Mouse (Mus musculus): ENCODE measurements around the gene Exoc4. TPM values are rescaled to one million over a fixed set of nuclear protein-coding genes. Genes with fewer than 3 reads are reported as not detected.

Exoc4 gene
- 80.9 and 81.8 TPM in 2 replicates for total RNA-seq (2017)

GRCm38 (mm10) chr6:33248894-33249758 lies at the start of gene Exoc4:
Exoc4 (plus strand) TSS chr6:33249085.
- ATAC-seq (replicated peaks in 1 of 2; ENCODE audit: insufficient read depth in 1 of 2, low FRiP score in 2 of 2, low TSS enrichment in 1 of 2, low read depth in 1 of 2, poor library complexity in 2 of 2, severe bottlenecking in 2 of 2), result peak; percentile 100

DNA sequence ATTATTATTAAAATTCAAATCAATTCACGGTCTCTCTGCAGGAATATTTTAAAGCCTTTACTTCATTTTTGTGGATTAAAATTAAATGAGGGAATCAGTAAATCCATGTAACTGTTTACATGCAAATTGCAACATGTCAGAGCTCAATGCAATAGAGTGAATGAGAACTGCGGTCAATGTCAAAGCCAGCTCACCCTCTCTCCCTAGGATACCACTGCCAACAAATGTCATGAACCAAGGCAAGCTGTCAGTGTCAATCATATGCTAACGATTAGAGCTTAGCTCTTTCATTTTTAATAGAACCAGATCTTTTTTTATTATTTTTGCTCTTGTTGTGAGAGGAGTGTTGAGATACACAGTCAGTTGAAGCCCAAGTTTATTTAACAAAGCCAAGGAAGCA lies 30.1 kb upstream of the Exoc4 start:
- no peak for ATAC-seq (replicated peaks in 1 of 2; ENCODE audit: insufficient read depth in 1 of 2, low FRiP score in 2 of 2, low TSS enrichment in 1 of 2, low read depth in 1 of 2, poor library complexity in 2 of 2, severe bottlenecking in 2 of 2)

DNA sequence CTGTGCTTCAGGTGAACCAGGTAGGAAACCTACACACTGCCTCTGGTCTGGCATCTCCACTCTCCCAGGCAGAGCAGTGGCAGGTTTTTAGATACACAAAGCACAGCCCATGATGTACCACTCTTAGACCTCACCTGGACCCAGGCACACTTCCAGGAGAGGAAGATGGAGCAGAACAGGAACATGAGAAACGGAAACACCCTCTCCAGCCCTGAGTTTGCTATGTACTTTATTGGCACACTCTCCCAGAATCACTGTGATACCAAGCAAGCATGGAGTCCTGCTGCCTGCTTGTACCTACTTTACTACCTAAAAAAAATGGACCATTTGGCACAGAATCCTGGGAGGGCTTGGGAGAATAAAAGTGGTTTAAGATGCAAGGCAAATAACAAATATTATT lies 22.2 kb upstream of the Exoc4 start:
- ATAC-seq (replicated peaks in 1 of 2; ENCODE audit: insufficient read depth in 1 of 2, low FRiP score in 2 of 2, low TSS enrichment in 1 of 2, low read depth in 1 of 2, poor library complexity in 2 of 2, severe bottlenecking in 2 of 2), result no peak

DNA sequence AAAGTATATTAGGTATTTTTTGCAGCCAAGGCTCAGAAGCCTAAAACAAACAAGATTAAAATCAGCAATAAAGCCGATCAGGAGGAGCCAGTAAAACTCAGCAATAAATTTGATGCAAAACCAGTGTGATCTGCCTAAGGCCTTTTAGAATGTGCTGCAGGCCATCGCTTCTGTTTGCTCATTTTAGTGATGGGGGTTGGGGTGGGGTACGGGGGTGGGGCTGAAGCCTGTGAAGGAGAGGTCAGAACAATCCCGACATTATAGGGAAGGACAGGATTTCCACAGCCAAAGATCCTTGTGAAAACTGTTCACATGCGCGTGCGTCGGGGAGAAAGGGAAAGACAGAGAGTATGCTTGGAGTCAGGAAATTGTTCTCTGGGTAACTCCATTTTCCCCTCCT lies 21.5 kb upstream of the Exoc4 start:
- no peak for ATAC-seq (replicated peaks in 1 of 2; ENCODE audit: insufficient read depth in 1 of 2, low FRiP score in 2 of 2, low TSS enrichment in 1 of 2, low read depth in 1 of 2, poor library complexity in 2 of 2, severe bottlenecking in 2 of 2)

- ATAC-seq (replicated peaks in 1 of 2; ENCODE audit: insufficient read depth in 1 of 2, low FRiP score in 2 of 2, low TSS enrichment in 1 of 2, low read depth in 1 of 2, poor library complexity in 2 of 2, severe bottlenecking in 2 of 2), result no peak
Observed at GRCm38 (mm10) chr6:33241250-33241649, 7.6 kb upstream of the Exoc4 start.

DNA sequence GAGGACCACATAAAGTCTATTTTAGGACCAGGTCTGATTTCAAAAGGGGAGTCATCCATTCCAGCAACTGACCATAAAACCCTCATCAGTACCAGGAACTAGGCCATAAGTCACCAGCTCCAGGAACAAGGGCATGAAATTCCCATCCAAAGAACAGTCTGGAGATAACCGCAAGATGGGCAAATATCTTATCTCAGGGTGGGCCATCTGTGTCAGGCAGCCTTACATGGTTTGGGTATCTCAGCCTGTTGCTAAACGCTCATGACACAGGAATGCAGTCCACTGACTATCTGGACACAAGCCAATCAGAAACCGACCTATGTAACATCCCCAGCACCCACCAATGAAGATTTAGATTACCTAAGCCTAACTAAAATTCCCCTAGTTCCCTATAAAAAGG lies 4.3 kb upstream of the Exoc4 start:
- ATAC-seq (replicated peaks in 1 of 2; ENCODE audit: insufficient read depth in 1 of 2, low FRiP score in 2 of 2, low TSS enrichment in 1 of 2, low read depth in 1 of 2, poor library complexity in 2 of 2, severe bottlenecking in 2 of 2), result no peak

- no peak for ATAC-seq (replicated peaks in 1 of 2; ENCODE audit: insufficient read depth in 1 of 2, low FRiP score in 2 of 2, low TSS enrichment in 1 of 2, low read depth in 1 of 2, poor library complexity in 2 of 2, severe bottlenecking in 2 of 2)
Observed at GRCm38 (mm10) chr6:33247146-33247545, 1.7 kb upstream of the Exoc4 start.

- no peak for ATAC-seq (replicated peaks in 1 of 2; ENCODE audit: insufficient read depth in 1 of 2, low FRiP score in 2 of 2, low TSS enrichment in 1 of 2, low read depth in 1 of 2, poor library complexity in 2 of 2, severe bottlenecking in 2 of 2)
Observed at GRCm38 (mm10) chr6:33247576-33248355, 1.1 kb upstream of the Exoc4 start.

- ATAC-seq (replicated peaks in 1 of 2; ENCODE audit: insufficient read depth in 1 of 2, low FRiP score in 2 of 2, low TSS enrichment in 1 of 2, low read depth in 1 of 2, poor library complexity in 2 of 2, severe bottlenecking in 2 of 2), result no peak
Observed at GRCm38 (mm10) chr6:33256638-33257037, 7.8 kb downstream of the Exoc4 start.

- ATAC-seq (replicated peaks in 1 of 2; ENCODE audit: insufficient read depth in 1 of 2, low FRiP score in 2 of 2, low TSS enrichment in 1 of 2, low read depth in 1 of 2, poor library complexity in 2 of 2, severe bottlenecking in 2 of 2), result no peak
Observed at GRCm38 (mm10) chr6:33257076-33257789, 8.3 kb downstream of the Exoc4 start.

- no peak for ATAC-seq (replicated peaks in 1 of 2; ENCODE audit: insufficient read depth in 1 of 2, low FRiP score in 2 of 2, low TSS enrichment in 1 of 2, low read depth in 1 of 2, poor library complexity in 2 of 2, severe bottlenecking in 2 of 2)
Observed at GRCm38 (mm10) chr6:33259926-33260325, 11.0 kb downstream of the Exoc4 start.

- ATAC-seq (replicated peaks in 1 of 2; ENCODE audit: insufficient read depth in 1 of 2, low FRiP score in 2 of 2, low TSS enrichment in 1 of 2, low read depth in 1 of 2, poor library complexity in 2 of 2, severe bottlenecking in 2 of 2), result no peak
Observed at GRCm38 (mm10) chr6:33261606-33262005, 12.7 kb downstream of the Exoc4 start.

DNA sequence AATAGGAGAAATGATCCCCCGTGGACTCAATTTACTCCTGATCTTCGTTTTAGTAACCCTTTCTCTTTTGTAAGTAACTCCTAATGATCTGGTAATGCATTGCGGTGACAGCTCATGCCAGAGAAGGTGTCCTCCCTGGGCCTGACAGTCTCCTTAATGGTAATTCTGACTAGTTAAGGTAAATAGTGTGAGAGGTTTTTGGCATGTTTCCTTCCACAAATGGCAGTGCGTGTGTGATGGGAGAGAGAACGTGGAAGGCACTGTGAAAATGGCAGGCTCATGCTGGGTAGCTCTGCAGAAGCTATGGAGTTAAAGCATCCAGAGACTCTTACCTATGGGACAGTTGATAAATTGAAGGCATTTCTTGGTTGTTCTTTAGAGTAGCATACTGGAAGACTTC lies 15.1 kb downstream of the Exoc4 start:
- ATAC-seq (replicated peaks in 1 of 2; ENCODE audit: insufficient read depth in 1 of 2, low FRiP score in 2 of 2, low TSS enrichment in 1 of 2, low read depth in 1 of 2, poor library complexity in 2 of 2, severe bottlenecking in 2 of 2), result no peak

GRCm38 (mm10) chr6:33264388-33264787 lies 15.5 kb downstream of the Exoc4 start:
- no peak for ATAC-seq (replicated peaks in 1 of 2; ENCODE audit: insufficient read depth in 1 of 2, low FRiP score in 2 of 2, low TSS enrichment in 1 of 2, low read depth in 1 of 2, poor library complexity in 2 of 2, severe bottlenecking in 2 of 2)

DNA sequence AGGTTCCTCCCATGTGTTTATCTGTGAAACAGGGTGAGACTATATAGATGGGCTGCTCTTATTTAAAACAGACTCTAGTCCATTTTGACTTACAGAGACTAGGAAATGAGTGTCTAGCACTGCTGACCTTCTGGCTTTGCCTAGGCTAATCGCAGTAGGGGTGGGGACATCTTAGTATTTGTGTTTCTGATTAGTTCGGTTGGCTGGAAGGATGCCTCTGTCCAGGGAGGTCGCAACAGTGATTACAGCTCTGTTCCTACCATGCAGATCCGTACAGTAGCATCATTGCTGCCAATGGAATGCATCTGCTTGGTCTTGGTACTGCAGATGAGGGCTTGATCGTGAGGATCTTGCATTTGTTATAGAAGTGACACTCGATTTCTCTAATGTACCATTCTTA lies 18.7 kb downstream of the Exoc4 start:
- no peak for ATAC-seq (replicated peaks in 1 of 2; ENCODE audit: insufficient read depth in 1 of 2, low FRiP score in 2 of 2, low TSS enrichment in 1 of 2, low read depth in 1 of 2, poor library complexity in 2 of 2, severe bottlenecking in 2 of 2)

GRCm38 (mm10) chr6:33283523-33283922 lies 34.6 kb downstream of the Exoc4 start:
- ATAC-seq (replicated peaks in 1 of 2; ENCODE audit: insufficient read depth in 1 of 2, low FRiP score in 2 of 2, low TSS enrichment in 1 of 2, low read depth in 1 of 2, poor library complexity in 2 of 2, severe bottlenecking in 2 of 2), result no peak

- no peak for ATAC-seq (replicated peaks in 1 of 2; ENCODE audit: insufficient read depth in 1 of 2, low FRiP score in 2 of 2, low TSS enrichment in 1 of 2, low read depth in 1 of 2, poor library complexity in 2 of 2, severe bottlenecking in 2 of 2)
Observed at GRCm38 (mm10) chr6:33283936-33284335, 35.1 kb downstream of the Exoc4 start.

- ATAC-seq (replicated peaks in 1 of 2; ENCODE audit: insufficient read depth in 1 of 2, low FRiP score in 2 of 2, low TSS enrichment in 1 of 2, low read depth in 1 of 2, poor library complexity in 2 of 2, severe bottlenecking in 2 of 2), result no peak
Observed at GRCm38 (mm10) chr6:33286376-33286775, 37.5 kb downstream of the Exoc4 start.

All from hematopoietic stem cell, adult 5-6 weeks (primary cell).